Mouse (Mus musculus) midbrain, postnatal 0 days (tissue): ENCODE measurements at regions not wholly inside any gene's neighbourhood (a gene's known extent, or its start where the extent isn't known, plus 50 kb on each side); places are given as distances from the start of the nearest gene placed in this dataset.
"Not testable (repeated sequence)": the region's sequence is repeated elsewhere in the genome, so short reads cannot be mapped to it uniquely, and the experiment has no call there.

Experiments
- ATAC-seq: fragments of 200-750 bp; cut with Nextera tagmentation; 2 replicates; pipeline ENCODE4 v1.8.0; 2017; ENCODE audit warnings: moderate number of reproducible peaks, mild to moderate bottlenecking, moderate TSS enrichment, moderate library complexity; ENCODE audit not compliant: low FRiP score
- DNase-seq: peaks from one replicate; pipeline ENCODE4 v3.0.0-alpha.2; 2015; ENCODE audit warnings: low spot score
- H3K27ac ChIP-seq: fragments of 300-500 bp; sonication (generic); 2 replicates; pipeline ENCODE4 v1.5.1; 2014; ENCODE audit warnings: low read depth, mild to moderate bottlenecking, low read length, mixed read lengths
- H3K27me3 ChIP-seq: fragments of 300-500 bp; sonication (generic); 2 replicates; pipeline ENCODE4 v1.6.1; 2014; ENCODE audit warnings: low read length, control low read depth, mixed read lengths; ENCODE audit not compliant: insufficient read depth
- H3K36me3 ChIP-seq: fragments of 300-500 bp; sonication (generic); 2 replicates; pipeline ENCODE4 v1.6.1; 2014; ENCODE audit warnings: low read length, control low read depth, mixed read lengths; ENCODE audit not compliant: insufficient read depth
- H3K4me1 ChIP-seq: fragments of 300-500 bp; sonication (generic); 2 replicates; pipeline ENCODE4 v1.6.1; 2014; ENCODE audit warnings: mild to moderate bottlenecking, control low read depth, antibody characterized with exemption, low read length, mixed read lengths; ENCODE audit not compliant: insufficient read depth
- H3K4me2 ChIP-seq: fragments of 300-500 bp; sonication (generic); 2 replicates; pipeline ENCODE4 v1.6.1; 2014; ENCODE audit warnings: low read depth, mild to moderate bottlenecking, low read length, mixed read lengths; ENCODE audit not compliant: poor library complexity, severe bottlenecking
- H3K4me3 ChIP-seq: fragments of 300-500 bp; sonication (generic); 2 replicates; pipeline ENCODE4 v1.5.1; 2014; ENCODE audit warnings: low read depth, mild to moderate bottlenecking, low read length, moderate library complexity
- H3K9ac ChIP-seq: fragments of 300-500 bp; sonication (generic); replicated peaks from 2 replicates; pipeline ENCODE4 v1.6.1; 2014; ENCODE audit warnings: mild to moderate bottlenecking, low read length, moderate library complexity, mixed read lengths; ENCODE audit not compliant: poor library complexity, severe bottlenecking
- H3K9me3 ChIP-seq: fragments of 300-500 bp; sonication (generic); 2 replicates; pipeline ENCODE4 v1.6.1; 2016; ENCODE audit warnings: low read length, control low read depth
- CTCF ChIP-seq: IDR thresholded peaks from 2 replicates; pipeline ENCODE4 v1.5.1; 2016; ENCODE audit warnings: antibody characterized with exemption, mild to moderate bottlenecking
- WGBS: fragments of 180-500 bp; shearing (Covaris S2); extraction: QIAGEN DNeasy Blood & Tissue Kit; methylation state at CpG from one replicate; pipeline ENCODE4 v1.1.7; 2014; 5-methylcytosine and 5-hydroxymethylcytosine counted together

GRCm38 (mm10) chr9:11872059-11872458, 967.5 kb upstream of the Cntn5 start:
- 73% methylated on average over 1 of the region's 1 CpGs for WGBS
- H3K36me3 ChIP-seq, result no peaks in the 10 kb centered on the region
- DNase-seq, result no peak
- no peaks in the 10 kb centered on the region for H3K9me3 ChIP-seq
- no peak overlapping the region for H3K4me3 ChIP-seq
- TF ChIP-seq CTCF, result no peak
- H3K4me1 ChIP-seq, result no peaks in the 10 kb centered on the region
- ATAC-seq, result no peak
- no peak overlapping the region for H3K4me2 ChIP-seq
- H3K27ac ChIP-seq, result no peak overlapping the region
- H3K27me3 ChIP-seq, result no peaks in the 10 kb centered on the region
- no peak overlapping the region for H3K9ac ChIP-seq

GRCm38 (mm10) chr9:11871489-11871888, 966.9 kb upstream of the Cntn5 start:
- H3K27ac ChIP-seq, result no peak overlapping the region
- H3K27me3 ChIP-seq, result no peaks in the 10 kb centered on the region
- H3K9ac ChIP-seq, result no peak overlapping the region
- no peak for DNase-seq
- no peaks in the 10 kb centered on the region for H3K9me3 ChIP-seq
- no peak for ATAC-seq
- WGBS, result 86% methylated on average over 1 of the region's 1 CpGs
- H3K36me3 ChIP-seq, result no peaks in the 10 kb centered on the region
- no peak overlapping the region for H3K4me2 ChIP-seq
- H3K4me3 ChIP-seq, result no peak overlapping the region
- no peaks in the 10 kb centered on the region for H3K4me1 ChIP-seq
- no peak for TF ChIP-seq CTCF

- DNase-seq, H3K4me2 ChIP-seq, H3K4me1 ChIP-seq, H3K27ac ChIP-seq, ATAC-seq, H3K9me3 ChIP-seq, H3K36me3 ChIP-seq, H3K27me3 ChIP-seq, H3K9ac ChIP-seq, H3K4me3 ChIP-seq: not testable (repeated sequence)
- 78% methylated on average over 3 of the region's 3 CpGs for WGBS
These were observed 944.1 kb upstream of the Cntn5 start for GRCm38 (mm10) chr9:11848692-11849091.
